Mouse (Mus musculus) megakaryocyte, embryonic 14.5 days (primary cell): ENCODE results near the gene Gbgt1. TPM values are rescaled to one million over a fixed set of nuclear protein-coding genes. Genes with fewer than 3 reads are reported as not detected.

Source experiments
- H3K27me3 ChIP-seq: replicated peaks from 2 replicates; pipeline ENCODE3; 2012; ENCODE audit warnings: inconsistent platforms
- H3K36me3 ChIP-seq: replicated peaks from 2 replicates; pipeline ENCODE3; 2012; ENCODE audit warnings: low read length, inconsistent platforms, mixed read lengths
- H3K4me1 ChIP-seq: 2 replicates; pipeline ENCODE4 v1.6.1; 2012; ENCODE audit warnings: inconsistent platforms
- H3K4me3 ChIP-seq: replicated peaks from 2 replicates; pipeline ENCODE3; 2012; ENCODE audit warnings: moderate library complexity, mild to moderate bottlenecking, inconsistent platforms
- H3K9me3 ChIP-seq: 2 replicates; pipeline ENCODE4 v1.6.1; 2012; ENCODE audit warnings: inconsistent platforms
- FLI1 ChIP-seq: IDR thresholded peaks from 2 replicates; pipeline ENCODE4 v1.6.1; 2012; ENCODE audit warnings: low read length, inconsistent platforms, mixed read lengths
- GATA1 ChIP-seq: IDR thresholded peaks from 3 replicates; pipeline ENCODE4 v1.6.1; 2012; ENCODE audit warnings: mixed read lengths, low read length, inconsistent platforms, borderline replicate concordance
- polyA plus RNA-seq: library from polyadenylated mRNA; stranded (reverse); fragments of >175 nt; gene quantifications from 2 replicates; pipeline ENCODE4 v1.2.3, GENCODE M21; 2012; ENCODE audit warnings: low replicate concordance; ENCODE audit not compliant: insufficient read depth

Gbgt1 gene
- polyA plus RNA-seq, 1 experiment, result 0.85 TPM

- H3K4me3 ChIP-seq, result no peak overlapping the region
- H3K27me3 ChIP-seq, result peaks cover 64% of the 10 kb centered on the region
- no peak for TF ChIP-seq FLI1
- no peak for TF ChIP-seq GATA1
- peaks cover 58% of the 10 kb centered on the region for H3K4me1 ChIP-seq
- no peaks in the 10 kb centered on the region for H3K9me3 ChIP-seq
- peaks cover 97% of the 10 kb centered on the region for H3K36me3 ChIP-seq
Observed at GRCm38 (mm10) chr2:28546560-28546959, 49.9 kb downstream of the Gbgt1 start.

- Histone ChIP-seq H3K27me3 (peaks cover 62% of the 10 kb centered on the region), H3K4me1 (peaks cover 58% of the 10 kb centered on the region), H3K4me3 (no peak overlapping the region), H3K36me3 (peaks cover 97% of the 10 kb centered on the region), H3K9me3 (no peaks in the 10 kb centered on the region)
- no peak for TF ChIP-seq GATA1
- TF ChIP-seq FLI1, result no peak
Observed at GRCm38 (mm10) chr2:28547237-28548172, 50.8 kb downstream of the Gbgt1 start.

GRCm38 (mm10) chr2:28549157-28549556, 52.5 kb downstream of the Gbgt1 start:
- peaks cover 90% of the 10 kb centered on the region for H3K36me3 ChIP-seq
- peaks cover 53% of the 10 kb centered on the region for H3K27me3 ChIP-seq
- peaks cover 58% of the 10 kb centered on the region for H3K4me1 ChIP-seq
- TF ChIP-seq FLI1 (no peak), GATA1 (no peak)
- H3K9me3 ChIP-seq, result no peaks in the 10 kb centered on the region
- H3K4me3 ChIP-seq, result no peak overlapping the region

GRCm38 (mm10) chr2:28552301-28552700, 55.6 kb downstream of the Gbgt1 start:
- H3K4me3 ChIP-seq, result no peak overlapping the region
- no peaks in the 10 kb centered on the region; the same call in 1 of the 2 replicates for H3K9me3 ChIP-seq
- H3K27me3 ChIP-seq, result peaks cover 45% of the 10 kb centered on the region
- TF ChIP-seq FLI1, result no peak
- TF ChIP-seq GATA1, result no peak
- peaks cover 32% of the 10 kb centered on the region for H3K4me1 ChIP-seq
- peaks cover 60% of the 10 kb centered on the region for H3K36me3 ChIP-seq

Other genes starting within 250 kb of the Gbgt1 start
- not detected in 2 replicates for gene Ppp1r26, start 50.1 kb upstream of the Gbgt1 start, polyA plus RNA-seq
- 7.8 and 12.3 TPM in 2 replicates for gene 1700007K13Rik, start 30.6 kb upstream of the Gbgt1 start, polyA plus RNA-seq
- gene Mrps2, start 28.8 kb upstream of the Gbgt1 start, polyA plus RNA-seq, result 16.4 and 20.2 TPM in 2 replicates
- not detected in 2 replicates for gene Gm10134, start 9.2 kb downstream of the Gbgt1 start, polyA plus RNA-seq
- 1.3 and 6.7 TPM in 2 replicates for gene Ralgds, start 16.2 kb downstream of the Gbgt1 start, polyA plus RNA-seq
- not detected in 2 replicates for gene Cel, start 66.5 kb downstream of the Gbgt1 start, polyA plus RNA-seq
- 4.1 and 10.3 TPM in 2 replicates for gene Gtf3c5, start 86.9 kb downstream of the Gbgt1 start, polyA plus RNA-seq
- 225 and 586 TPM in 2 replicates for gene Gfi1b, start 125.1 kb downstream of the Gbgt1 start, polyA plus RNA-seq
- 1.1 and 1.7 TPM in 2 replicates for gene Tsc1, start 144.3 kb downstream of the Gbgt1 start, polyA plus RNA-seq
- 3.0 TPM in 1 of 2 replicates, not detected in the other for gene Spaca9, start 202.8 kb downstream of the Gbgt1 start, polyA plus RNA-seq
- not detected in 2 replicates for gene Ak8, start 203.3 kb downstream of the Gbgt1 start, polyA plus RNA-seq